Mouse (Mus musculus) MEL (cell line): ENCODE measurements around the gene Tmem248.

Source experiments
- CTCF ChIP-seq, 3 experiments: IDR thresholded peaks in 2 of 3; conservative IDR thresholded peaks in 1 of 3; 2 replicates each; pipeline ENCODE4 v1.5.1; 2011 to 2012; ENCODE audit warnings: low read length in 3 of 3, low read depth in 2 of 3, mild to moderate bottlenecking in 2 of 3, improper control_type of control experiment in 1 of 3, inconsistent platforms in 1 of 3, mixed read lengths in 1 of 3, moderate library complexity in 1 of 3; ENCODE audit not compliant: control insufficient read depth in 1 of 3, insufficient read depth in 1 of 3, poor library complexity in 1 of 3, severe bottlenecking in 1 of 3
- EP300 ChIP-seq, 2 experiments: IDR thresholded peaks; 2 replicates each; pipeline ENCODE4 v1.6.1; 2011; ENCODE audit warnings: improper control_type of control experiment in 2 of 2, low read length in 2 of 2, low read depth in 1 of 2, mild to moderate bottlenecking in 1 of 2
- KAT2A ChIP-seq: conservative IDR thresholded peaks from 2 replicates; pipeline ENCODE4 v1.6.1; 2012; ENCODE audit warnings: low read depth, low read length, improper control_type of control experiment, inconsistent platforms
- MAFK ChIP-seq: IDR thresholded peaks from 2 replicates; pipeline ENCODE4 v1.6.1; 2011; ENCODE audit warnings: low read depth, mild to moderate bottlenecking, low read length, improper control_type of control experiment, borderline replicate concordance
- POLR2AphosphoS5 ChIP-seq: IDR thresholded peaks from 2 replicates; pipeline ENCODE4 v1.6.1; 2012; ENCODE audit warnings: low read depth, borderline replicate concordance, mild to moderate bottlenecking, inconsistent platforms, low read length, moderate library complexity, mixed read lengths
- SMC3 ChIP-seq: IDR thresholded peaks from 2 replicates; pipeline ENCODE4 v1.6.1; 2011; ENCODE audit warnings: low read depth, low read length, improper control_type of control experiment

DNA sequence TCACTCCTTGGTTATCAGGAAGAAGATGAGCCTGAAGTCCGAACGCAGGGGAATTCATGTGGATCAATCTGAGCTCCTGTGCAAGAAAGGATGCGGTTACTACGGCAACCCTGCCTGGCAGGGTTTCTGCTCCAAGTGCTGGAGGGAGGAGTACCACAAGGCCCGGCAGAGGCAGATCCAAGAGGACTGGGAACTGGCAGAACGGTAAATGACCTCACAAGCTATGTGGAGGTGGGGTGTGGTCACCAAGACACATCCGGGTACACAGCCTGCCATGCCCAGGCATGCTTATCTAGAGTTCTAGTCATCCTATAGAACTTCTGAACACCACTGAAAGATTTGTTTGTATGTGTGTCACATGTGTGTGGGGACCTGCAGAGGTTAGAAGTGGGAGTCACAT is 29.5 kb upstream of the Tmem248 start:
- no peak for TF ChIP-seq CTCF (IDR thresholded peaks at IDR 0.05 in 2 of 3, conservative IDR thresholded peaks at IDR 0.05 in 1 of 3; ENCODE audit: control insufficient read depth in 1 of 3, insufficient read depth in 1 of 3, low read depth in 2 of 3, low read length in 3 of 3, poor library complexity in 1 of 3, severe bottlenecking in 1 of 3)
- no peak for TF ChIP-seq SMC3
- no peak for TF ChIP-seq EP300 (IDR thresholded peaks at IDR 0.05; ENCODE audit: low read depth in 1 of 2, low read length in 2 of 2)
- TF ChIP-seq MAFK = no peak
- no peak for TF ChIP-seq KAT2A
- no peak for TF ChIP-seq POLR2AphosphoS5
